8 mouse cellular contexts compared by ENCODE assay signal in genomic region chr8:71395629-71396028, GRCm38 (mm10). TPM values are rescaled to one million over a fixed set of nuclear protein-coding genes. Genes with fewer than 3 reads are reported as not detected.
A peak's percentile ranks its signal among the peaks of the same experiment; 100 is the strongest.
DNase-seq lines count a peak whose midpoint lies in the region; ATAC-seq lines count a peak whose summit lies in the region.

TSS of gene Ushbp1 (minus strand) at chr8:71395802.

- peak within 1 kb of the TSS; percentile 51 for H3K27ac ChIP-seq in forebrain, embryonic 12.5 days
- peak within 1 kb of the TSS; percentile 91 for H3K27ac ChIP-seq in hindbrain, embryonic 10.5 days
- peak within 1 kb of the TSS; percentile 58; the same call in 1 of the 2 replicates for H3K27ac ChIP-seq in limb, embryonic 13.5 days
- H3K27ac ChIP-seq in midbrain, embryonic 16.5 days (ENCODE audit: low read length): peak within 1 kb of the TSS; percentile 70

- no peak within 1 kb of the TSS for H3K9ac ChIP-seq in forebrain, embryonic 12.5 days
- no peak within 1 kb of the TSS for H3K9ac ChIP-seq in limb, embryonic 13.5 days
- no peak within 1 kb of the TSS for H3K9ac ChIP-seq in midbrain, embryonic 16.5 days (ENCODE audit: low read depth, low read length)

- H3K4me1 ChIP-seq in forebrain, embryonic 12.5 days: peaks cover 14% of the 10 kb centered on the region
- peaks cover 45% of the 10 kb centered on the region for H3K4me1 ChIP-seq in hindbrain, embryonic 10.5 days (replicated peaks)
- H3K4me1 ChIP-seq in limb, embryonic 13.5 days: peaks cover 12% of the 10 kb centered on the region
- H3K4me1 ChIP-seq in midbrain, embryonic 16.5 days (ENCODE audit: control insufficient read depth, insufficient read depth, low read length): peaks cover 10% of the 10 kb centered on the region

- no peak for ATAC-seq in forebrain, embryonic 12.5 days (ENCODE audit: low FRiP score)
- no peak for ATAC-seq in limb, embryonic 13.5 days (ENCODE audit: low FRiP score, low read depth)
- ATAC-seq in midbrain, embryonic 16.5 days: no peak

- H3K9me3 ChIP-seq in forebrain, embryonic 12.5 days: no peaks in the 10 kb centered on the region
- H3K9me3 ChIP-seq in hindbrain, embryonic 10.5 days: 0 out of 2 replicates have a peak, but pooled peaks cover 2% of the 10 kb centered on the region
- H3K9me3 ChIP-seq in limb, embryonic 13.5 days: no peaks in the 10 kb centered on the region
- no peaks in the 10 kb centered on the region for H3K9me3 ChIP-seq in midbrain, embryonic 16.5 days (replicated peaks; ENCODE audit: control insufficient read depth, low read length, poor library complexity, severe bottlenecking)

- peak within 1 kb of the TSS; percentile 78 for H3K4me3 ChIP-seq in forebrain, embryonic 12.5 days (replicated peaks)
- peak within 1 kb of the TSS; percentile 91 for H3K4me3 ChIP-seq in hindbrain, embryonic 10.5 days
- peak within 1 kb of the TSS; percentile 85 for H3K4me3 ChIP-seq in limb, embryonic 13.5 days
- H3K4me3 ChIP-seq in midbrain, embryonic 16.5 days (ENCODE audit: low read depth, low read length): peak within 1 kb of the TSS; percentile 72

- DNase-seq in ovary, postnatal 36 days (ENCODE audit: low spot score): peak; percentile 6
- DNase-seq in ovary, postnatal 10 days (ENCODE audit: low spot score): no peak
- no peak for DNase-seq in hindbrain, embryonic 10.5 days (ENCODE audit: low spot score)
- DNase-seq in ovary, postnatal 14 days (ENCODE audit: low spot score): no peak
- DNase-seq in right cerebral cortex, postnatal 14 days: no peak

- WGBS in forebrain, embryonic 12.5 days: 92% methylated on average over 9 of the region's 9 CpGs
- 85% methylated on average over 9 of the region's 9 CpGs for WGBS in hindbrain, embryonic 10.5 days
- WGBS in limb, embryonic 13.5 days: 88% methylated on average over 9 of the region's 9 CpGs
- WGBS in midbrain, embryonic 16.5 days: 84% methylated on average over 9 of the region's 9 CpGs

- H3K27me3 ChIP-seq in forebrain, embryonic 12.5 days: peaks cover 8% of the 10 kb centered on the region; the same call in 1 of the 2 replicates
- H3K27me3 ChIP-seq in hindbrain, embryonic 10.5 days (ENCODE audit: insufficient read depth, poor library complexity, severe bottlenecking): no peaks in the 10 kb centered on the region
- H3K27me3 ChIP-seq in limb, embryonic 13.5 days: no peaks in the 10 kb centered on the region
- H3K27me3 ChIP-seq in midbrain, embryonic 16.5 days (ENCODE audit: control insufficient read depth, insufficient read depth, low read depth, low read length): no peaks in the 10 kb centered on the region

- peaks cover 23% of the 10 kb centered on the region for H3K36me3 ChIP-seq in forebrain, embryonic 12.5 days (replicated peaks)
- H3K36me3 ChIP-seq in hindbrain, embryonic 10.5 days: peaks cover 24% of the 10 kb centered on the region
- peaks cover 18% of the 10 kb centered on the region for H3K36me3 ChIP-seq in limb, embryonic 13.5 days
- peaks cover 4% of the 10 kb centered on the region; the same call in 1 of the 2 replicates for H3K36me3 ChIP-seq in midbrain, embryonic 16.5 days (ENCODE audit: control insufficient read depth, insufficient read depth, low read length)

- peak within 1 kb of the TSS; percentile 69 for H3K4me2 ChIP-seq in forebrain, embryonic 12.5 days
- peak within 1 kb of the TSS; percentile 84 for H3K4me2 ChIP-seq in limb, embryonic 13.5 days (replicated peaks)
- peak within 1 kb of the TSS; percentile 97 for H3K4me2 ChIP-seq in midbrain, embryonic 16.5 days (ENCODE audit: low read length)

RNA-seq across cellular contexts. Expression of gene Ushbp1, which starts in this region (rescaled TPM):
- 3.2 and 4.6 TPM in 2 replicates for polyA plus RNA-seq in forebrain, embryonic 12.5 days (2016; fragmentation: Nextera tagmentation; extraction: Ambion mirVana)
- 5.8 and 7.2 TPM in 2 replicates for polyA plus RNA-seq in hindbrain, embryonic 10.5 days (2016; fragmentation: Nextera tagmentation; extraction: Ambion mirVana)
- polyA plus RNA-seq in limb, embryonic 13.5 days (2015; fragmentation: Nextera tagmentation; extraction: Ambion mirVana): 8.1 and 8.2 TPM in 2 replicates
- polyA plus RNA-seq in midbrain, embryonic 16.5 days (2015; fragmentation: Nextera tagmentation; extraction: Ambion mirVana): 7.4 and 8.1 TPM in 2 replicates
